Comparison of ENCODE assay signal across 8 mouse cellular contexts in the genomic region with DNA sequence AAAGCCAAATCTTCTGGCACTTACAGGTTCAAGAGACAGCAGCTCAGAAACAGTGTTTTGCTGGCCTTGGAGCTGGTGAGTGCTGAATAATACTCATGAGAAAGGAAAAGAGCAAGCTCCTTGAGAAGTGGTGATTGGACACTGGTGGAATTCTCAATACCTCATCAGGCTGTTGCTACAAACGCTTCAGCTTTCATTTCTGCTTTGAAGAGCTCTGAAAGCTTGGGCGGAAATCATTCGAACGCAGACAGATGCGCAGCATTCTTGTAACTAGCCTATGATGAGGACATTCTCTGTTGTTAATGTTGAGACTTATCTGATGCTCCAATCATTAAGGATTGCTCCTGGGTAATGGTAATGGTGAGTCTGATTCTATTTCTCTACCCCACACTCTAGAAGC. TPM values are rescaled to one million over a fixed set of nuclear protein-coding genes. Genes with fewer than 3 reads are reported as not detected.
A peak's percentile ranks its signal among the peaks of the same experiment; 100 is the strongest.
DNase-seq lines count a peak whose midpoint lies in the region; ATAC-seq and TF ChIP-seq lines count a peak whose summit lies in the region.

Gene Ktn1 (plus strand): TSS at position 231 of the 400 bp plus-strand sequence.

- H3K36me3 ChIP-seq in forebrain, embryonic 15.5 days, result no peaks in the 10 kb centered on the region
- H3K36me3 ChIP-seq in hindbrain, embryonic 12.5 days, result no peaks in the 10 kb centered on the region
- no peaks in the 10 kb centered on the region for H3K36me3 ChIP-seq in liver, embryonic 14.5 days (replicated peaks; ENCODE audit: control insufficient read depth, insufficient read depth, low read depth)
- no peaks in the 10 kb centered on the region for H3K36me3 ChIP-seq in stomach, embryonic 16.5 days (ENCODE audit: control insufficient read depth, insufficient read depth, low read length)

- H3K27ac ChIP-seq in forebrain, embryonic 15.5 days (replicated peaks), result peak within 1 kb of the TSS; percentile 85
- H3K27ac ChIP-seq in hindbrain, embryonic 12.5 days, result peak within 1 kb of the TSS; percentile 93
- peak within 1 kb of the TSS; percentile 23 for H3K27ac ChIP-seq in liver, embryonic 14.5 days
- peak within 1 kb of the TSS; percentile 98 for H3K27ac ChIP-seq in stomach, embryonic 16.5 days (ENCODE audit: low read length)

- peak within 1 kb of the TSS; percentile 82 for H3K4me2 ChIP-seq in forebrain, embryonic 15.5 days (replicated peaks)
- H3K4me2 ChIP-seq in hindbrain, embryonic 12.5 days (replicated peaks), result peak within 1 kb of the TSS; percentile 70
- H3K4me2 ChIP-seq in liver, embryonic 14.5 days (ENCODE audit: low read depth), result peak within 1 kb of the TSS; percentile 97
- peak within 1 kb of the TSS; percentile 67 for H3K4me2 ChIP-seq in stomach, embryonic 16.5 days (ENCODE audit: low read depth, low read length)

- no peak for TF ChIP-seq POLR2A in lung, adult 2 months (IDR thresholded peaks at IDR 0.05; ENCODE audit: borderline replicate concordance, extremely low read depth, low read depth, low read length)

- no peak for TF ChIP-seq CTCF in lung, adult 2 months (IDR thresholded peaks at IDR 0.05; ENCODE audit: insufficient read depth, low read length)
- no peak for TF ChIP-seq CTCF in liver, embryonic 14.5 days (IDR thresholded peaks at IDR 0.05; ENCODE audit: low read depth)

- ATAC-seq in forebrain, embryonic 15.5 days (replicated peaks), result no peak
- no peak for ATAC-seq in hindbrain, embryonic 12.5 days (ENCODE audit: low FRiP score)
- no peak for ATAC-seq in liver, embryonic 14.5 days (ENCODE audit: insufficient read depth)
- ATAC-seq in stomach, embryonic 16.5 days (ENCODE audit: insufficient read depth, low FRiP score), result no peak

- WGBS in lung, adult 2 months, result 46% methylated on average over 5 of the region's 5 CpGs
- WGBS in forebrain, embryonic 15.5 days, result 46% methylated on average over 5 of the region's 5 CpGs
- 61% methylated on average over 5 of the region's 5 CpGs for WGBS in hindbrain, embryonic 12.5 days
- 51% methylated on average over 5 of the region's 5 CpGs for WGBS in liver, embryonic 14.5 days (ENCODE audit: insufficient replicate concordance)
- 46% methylated on average over 5 of the region's 5 CpGs for WGBS in stomach, embryonic 16.5 days

- H3K27me3 ChIP-seq in forebrain, embryonic 15.5 days, result no peaks in the 10 kb centered on the region
- H3K27me3 ChIP-seq in hindbrain, embryonic 12.5 days, result no peaks in the 10 kb centered on the region
- no peaks in the 10 kb centered on the region for H3K27me3 ChIP-seq in liver, embryonic 14.5 days (ENCODE audit: control insufficient read depth, insufficient read depth, low read length)
- no peaks in the 10 kb centered on the region for H3K27me3 ChIP-seq in stomach, embryonic 16.5 days (ENCODE audit: control insufficient read depth, insufficient read depth, low read length)

- peaks cover 12% of the 10 kb centered on the region for H3K4me1 ChIP-seq in lung, adult 2 months (ENCODE audit: control insufficient read depth, insufficient read depth, low read length)
- H3K4me1 ChIP-seq in forebrain, embryonic 15.5 days, result peaks cover 25% of the 10 kb centered on the region
- H3K4me1 ChIP-seq in hindbrain, embryonic 12.5 days, result peaks cover 16% of the 10 kb centered on the region
- H3K4me1 ChIP-seq in liver, embryonic 14.5 days (replicated peaks; ENCODE audit: control insufficient read depth in 2 of 2, insufficient read depth in 2 of 2, low read length in 1 of 2), result peaks cover 3 to 7% of the 10 kb centered on the region in 2 experiments; a peak in 3 of 4 replicates
- peaks cover 7% of the 10 kb centered on the region; the same call in 1 of the 2 replicates for H3K4me1 ChIP-seq in stomach, embryonic 16.5 days (ENCODE audit: control insufficient read depth, insufficient read depth, low read length)

- H3K4me3 ChIP-seq in lung, adult 2 months (replicated peaks; ENCODE audit: extremely low read depth, low read depth, low read length), result peak within 1 kb of the TSS; percentile 75
- H3K4me3 ChIP-seq in forebrain, embryonic 15.5 days, result peak within 1 kb of the TSS; percentile 98
- peak within 1 kb of the TSS; percentile 90 for H3K4me3 ChIP-seq in hindbrain, embryonic 12.5 days
- H3K4me3 ChIP-seq in liver, embryonic 14.5 days (ENCODE audit: insufficient read depth in 1 of 2, low read depth in 2 of 2, low read length in 2 of 2), result peak within 1 kb of the TSS; percentile 75 to 95
- H3K4me3 ChIP-seq in stomach, embryonic 16.5 days (replicated peaks; ENCODE audit: low read length), result peak within 1 kb of the TSS; percentile 93

- TF ChIP-seq EP300 in liver, embryonic 14.5 days (IDR thresholded peaks at IDR 0.05; ENCODE audit: low read depth), result no peak

- DNase-seq in lung, adult 2 months, result no peak
- no peak for DNase-seq in lung, postnatal 10 days
- no peak for DNase-seq in adrenal gland, adult 8-10 months
- DNase-seq in liver, embryonic 14.5 days (ENCODE audit: low read depth in 3 of 3, low spot score in 3 of 3), result no peak
- no peak for DNase-seq in kidney, adult 11 months

- H3K9ac ChIP-seq in forebrain, embryonic 15.5 days (replicated peaks), result peak within 1 kb of the TSS; percentile 99
- H3K9ac ChIP-seq in hindbrain, embryonic 12.5 days, result peak within 1 kb of the TSS; percentile 93
- H3K9ac ChIP-seq in liver, embryonic 14.5 days (replicated peaks), result peak within 1 kb of the TSS; percentile 82
- peak within 1 kb of the TSS; percentile 97 for H3K9ac ChIP-seq in stomach, embryonic 16.5 days (ENCODE audit: low read length)

- no peaks in the 10 kb centered on the region for H3K9me3 ChIP-seq in forebrain, embryonic 15.5 days
- no peaks in the 10 kb centered on the region for H3K9me3 ChIP-seq in hindbrain, embryonic 12.5 days (replicated peaks)
- no peaks in the 10 kb centered on the region for H3K9me3 ChIP-seq in liver, embryonic 14.5 days (ENCODE audit: control insufficient read depth, low read length)
- H3K9me3 ChIP-seq in stomach, embryonic 16.5 days (replicated peaks; ENCODE audit: control insufficient read depth, low read length), result no peaks in the 10 kb centered on the region

RNA-seq across cellular contexts. Expression of gene Ktn1, which starts in this region (rescaled TPM):
- polyA plus RNA-seq in lung, adult 2 months (2012; rRNA removed), result 5.2 and 9.0 TPM in 2 replicates
- 10 to 100 TPM; 50.5 to 90.6 (median 62.7) TPM for total RNA-seq in adrenal gland, adult 8-10 months (2022)
- 63.7 and 68.3 TPM in 2 replicates for polyA plus RNA-seq in forebrain, embryonic 15.5 days (2015; fragmentation: Nextera tagmentation; extraction: Ambion mirVana)
- polyA plus RNA-seq in hindbrain, embryonic 12.5 days (2016; fragmentation: Nextera tagmentation; extraction: Ambion mirVana), result 90.4 and 94.9 TPM in 2 replicates
- polyA plus RNA-seq in liver, embryonic 14.5 days (2012; rRNA removed), result 3.4 and 7.7 TPM in 2 replicates
- 11.5 and 12.4 TPM in 2 replicates for polyA plus RNA-seq in liver, embryonic 14.5 days (2014; fragmentation: Nextera tagmentation; extraction: Ambion mirVana)
- polyA plus RNA-seq in stomach, embryonic 16.5 days (2015; fragmentation: Nextera tagmentation; extraction: Ambion mirVana), result 48.9 and 63.6 TPM in 2 replicates

Comparison
In these comparisons a context has a peak if more than half of its experiments do, and no peak if none do; other contexts are left out.
1. H3K27ac ChIP-seq: peak in every context shown above with its lines; median percentile 98 in stomach, embryonic 16.5 days; 93 in hindbrain, embryonic 12.5 days; 85 in forebrain, embryonic 15.5 days; 23 in liver, embryonic 14.5 days.